Mouse (Mus musculus) hindbrain, embryonic 13.5 days (tissue): Measurements from ENCODE around the gene Pcdh15. TPM values are rescaled to one million over a fixed set of nuclear protein-coding genes. Genes with fewer than 3 reads are reported as not detected.

ENCODE experiments used
- ATAC-seq: fragments of 200-750 bp; cut with Nextera tagmentation; 2 replicates; pipeline ENCODE4 v1.8.0; 2017; ENCODE audit warnings: moderate TSS enrichment; ENCODE audit not compliant: low FRiP score
- H3K27ac ChIP-seq: fragments of 300-500 bp; sonication (generic); 2 replicates; pipeline ENCODE4 v1.5.1; 2015; ENCODE audit warnings: inconsistent platforms, mild to moderate bottlenecking, moderate library complexity
- H3K27me3 ChIP-seq: fragments of 300-500 bp; sonication (generic); 2 replicates; pipeline ENCODE4 v1.6.1; 2015; ENCODE audit warnings: mild to moderate bottlenecking, inconsistent platforms
- H3K36me3 ChIP-seq: fragments of 300-500 bp; sonication (generic); 2 replicates; pipeline ENCODE4 v1.6.1; 2015; ENCODE audit warnings: mild to moderate bottlenecking, inconsistent platforms
- H3K4me1 ChIP-seq: fragments of 300-500 bp; sonication (generic); replicated peaks from 2 replicates; pipeline ENCODE4 v1.6.1; 2015; ENCODE audit warnings: inconsistent platforms
- H3K4me2 ChIP-seq: fragments of 300-500 bp; sonication (generic); 2 replicates; pipeline ENCODE4 v1.6.1; 2015; ENCODE audit warnings: inconsistent platforms, mild to moderate bottlenecking, moderate library complexity
- H3K4me3 ChIP-seq: fragments of 300-500 bp; sonication (generic); 2 replicates; pipeline ENCODE4 v1.5.1; 2015; ENCODE audit warnings: mild to moderate bottlenecking, inconsistent platforms
- H3K9ac ChIP-seq: fragments of 300-500 bp; sonication (generic); 2 replicates; pipeline ENCODE4 v1.6.1; 2015; ENCODE audit warnings: mild to moderate bottlenecking, inconsistent platforms
- H3K9me3 ChIP-seq: fragments of 300-500 bp; sonication (generic); 2 replicates; pipeline ENCODE4 v1.6.1; 2016; ENCODE audit warnings: inconsistent platforms
- WGBS: fragments of 180-500 bp; shearing (Covaris S2); methylation state at CpG from one replicate; pipeline ENCODE4 v1.1.7; 2015; 5-methylcytosine and 5-hydroxymethylcytosine counted together
- polyA plus RNA-seq: library from polyadenylated mRNA; unstranded; fragments of >200 nt; fragmentation: Nextera tagmentation; extraction: Ambion mirVana; gene quantifications from 2 replicates; pipeline ENCODE4 v1.2.1, GENCODE M21; 2015

Gene Pcdh15
- polyA plus RNA-seq, 1 experiment from 2014 or later: 8.9 TPM

DNA sequence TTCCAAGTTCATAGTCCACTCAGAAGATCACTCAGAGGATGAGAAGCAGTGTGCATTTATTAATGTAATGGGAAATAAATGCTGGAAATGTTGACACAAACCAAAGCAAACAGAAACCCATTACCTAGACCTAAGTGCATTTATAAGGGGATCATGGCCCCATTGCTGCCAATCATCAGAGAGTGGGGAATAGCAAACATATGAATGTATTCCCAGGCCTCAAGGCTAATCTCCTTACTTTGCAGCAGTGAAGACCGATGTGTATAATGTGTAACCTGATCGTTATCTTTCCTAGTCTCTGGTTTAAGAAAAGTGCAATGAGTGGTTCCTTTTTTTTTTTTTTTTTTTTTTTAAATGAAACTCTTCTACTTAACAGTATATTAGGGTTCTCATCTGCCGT is 745.9 kb downstream of the Pcdh15 start:
- no peaks in the 10 kb centered on the region for H3K9me3 ChIP-seq
- no peak for ATAC-seq
- H3K9ac ChIP-seq: no peak overlapping the region
- H3K36me3 ChIP-seq: no peaks in the 10 kb centered on the region
- H3K27me3 ChIP-seq: no peaks in the 10 kb centered on the region
- no peak overlapping the region for H3K4me3 ChIP-seq
- no peaks in the 10 kb centered on the region for H3K4me1 ChIP-seq
- no peak overlapping the region for H3K4me2 ChIP-seq
- 75% methylated on average over 3 of the region's 3 CpGs for WGBS
- no peak overlapping the region for H3K27ac ChIP-seq

DNA sequence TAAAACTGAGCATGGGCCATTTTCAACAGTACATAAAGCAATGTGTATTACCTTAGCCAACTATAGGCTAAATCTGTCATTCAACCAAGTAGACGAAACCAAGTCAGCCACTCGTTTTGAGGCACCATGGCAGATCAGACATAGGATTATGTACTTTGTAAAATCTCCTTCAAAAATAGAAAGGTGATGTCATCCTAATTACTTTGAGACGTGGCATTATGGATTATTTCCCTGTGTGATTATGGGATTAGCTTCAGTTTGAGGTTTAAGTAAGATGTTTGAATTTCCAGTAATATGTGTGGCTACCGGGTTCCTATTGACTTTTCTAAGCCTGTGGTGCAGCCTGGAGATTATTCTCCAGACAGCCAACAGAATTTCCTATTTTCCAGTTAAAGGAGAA is 763.0 kb downstream of the Pcdh15 start:
- H3K27ac ChIP-seq: no peak overlapping the region
- H3K4me3 ChIP-seq: no peak overlapping the region
- no peak for ATAC-seq
- no peaks in the 10 kb centered on the region for H3K27me3 ChIP-seq
- no peak overlapping the region for H3K4me2 ChIP-seq
- H3K9ac ChIP-seq: no peak overlapping the region
- WGBS: 82% methylated on average over 4 of the region's 4 CpGs
- H3K4me1 ChIP-seq: no peaks in the 10 kb centered on the region
- H3K9me3 ChIP-seq: no peaks in the 10 kb centered on the region
- no peaks in the 10 kb centered on the region for H3K36me3 ChIP-seq

DNA sequence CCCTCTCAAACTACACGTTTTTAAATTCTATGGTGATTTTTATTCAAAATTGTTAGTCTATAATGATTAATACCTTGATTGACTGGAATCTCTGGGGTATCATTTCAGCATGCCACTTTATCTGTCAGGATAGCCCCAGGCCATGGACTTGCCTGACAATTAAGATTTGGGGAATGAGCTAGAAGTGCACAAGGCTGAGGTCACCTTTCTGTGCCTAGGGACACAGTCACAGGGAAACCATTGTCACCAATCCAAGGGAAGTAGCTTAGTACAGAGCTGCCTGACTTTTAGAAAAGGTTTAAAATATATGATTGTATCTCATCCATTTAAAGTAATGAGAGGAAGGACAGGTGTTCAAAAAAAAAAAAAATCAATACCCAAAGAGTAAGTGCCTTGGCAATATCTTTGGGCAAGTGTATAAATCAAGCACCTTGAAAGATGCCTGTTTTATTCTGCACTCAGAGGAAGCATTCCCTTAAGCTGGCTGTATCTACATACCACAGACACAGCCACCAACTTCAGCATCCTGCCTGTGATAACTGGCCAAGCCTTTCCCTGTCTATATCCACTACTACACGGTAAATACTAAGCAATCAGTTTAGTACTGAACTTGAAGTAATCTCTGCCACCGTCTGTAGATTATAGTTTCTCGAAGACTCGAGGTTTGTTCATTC is 779.0 kb downstream of the Pcdh15 start:
- Histone ChIP-seq H3K4me1 (peaks cover 9% of the 10 kb centered on the region), H3K27ac (no peak overlapping the region), H3K4me2 (no peak overlapping the region), H3K9ac (no peak overlapping the region), H3K9me3 (no peaks in the 10 kb centered on the region), H3K4me3 (no peak overlapping the region), H3K27me3 (no peaks in the 10 kb centered on the region), H3K36me3 (no peaks in the 10 kb centered on the region)
- peak; percentile 59; the same call in 1 of the 2 replicates for ATAC-seq
- 57% methylated on average over 5 of the region's 5 CpGs for WGBS

DNA sequence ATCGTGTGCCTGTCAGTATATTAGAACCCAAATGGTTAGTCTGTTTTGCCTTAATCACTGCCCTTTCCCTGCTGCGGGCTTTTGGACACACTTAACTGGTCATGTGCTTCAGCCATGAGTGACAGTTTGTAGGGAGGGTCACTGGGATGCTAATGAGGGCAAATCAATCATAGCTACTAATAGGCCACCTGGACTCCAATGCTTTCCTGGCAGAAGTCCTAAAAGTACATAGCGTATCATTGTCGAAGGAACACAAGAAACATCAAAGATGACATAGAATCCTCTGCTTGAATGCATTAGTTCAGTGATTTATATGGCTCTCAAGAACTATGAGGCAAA is 779.6 kb downstream of the Pcdh15 start:
- H3K36me3 ChIP-seq: no peaks in the 10 kb centered on the region
- 58% methylated on average over 4 of the region's 4 CpGs for WGBS
- no peaks in the 10 kb centered on the region for H3K27me3 ChIP-seq
- H3K4me2 ChIP-seq: no peak overlapping the region
- no peak overlapping the region for H3K27ac ChIP-seq
- peaks cover 9% of the 10 kb centered on the region for H3K4me1 ChIP-seq
- H3K4me3 ChIP-seq: no peak overlapping the region
- no peak overlapping the region for H3K9ac ChIP-seq
- peak; percentile 72; the same call in 1 of the 2 replicates for ATAC-seq
- H3K9me3 ChIP-seq: no peaks in the 10 kb centered on the region

DNA sequence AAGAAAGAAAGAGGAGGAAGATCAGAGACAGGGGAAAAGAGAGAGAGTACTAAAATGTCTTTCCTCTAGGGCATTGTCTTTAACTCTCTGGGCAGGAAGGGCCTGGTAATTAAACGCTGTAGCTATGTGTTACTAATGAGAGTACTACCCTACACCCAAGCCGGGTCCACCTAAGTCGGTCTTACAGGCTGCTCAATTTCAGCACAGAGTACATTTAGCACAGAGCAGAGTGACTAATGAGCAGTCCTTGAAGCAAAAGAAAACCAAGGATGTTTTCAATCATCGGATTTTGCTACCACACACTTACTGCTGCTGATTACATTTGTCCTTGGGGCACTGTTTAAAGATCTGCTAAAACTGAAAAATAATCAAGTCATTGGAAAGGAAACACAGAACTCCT is 788.6 kb downstream of the Pcdh15 start:
- H3K9ac ChIP-seq: no peak overlapping the region
- no peaks in the 10 kb centered on the region for H3K4me1 ChIP-seq
- 68% methylated on average over 4 of the region's 4 CpGs for WGBS
- H3K9me3 ChIP-seq: no peaks in the 10 kb centered on the region
- H3K27me3 ChIP-seq: no peaks in the 10 kb centered on the region
- H3K36me3 ChIP-seq: no peaks in the 10 kb centered on the region
- H3K4me2 ChIP-seq: no peak overlapping the region
- no peak overlapping the region for H3K4me3 ChIP-seq
- no peak overlapping the region for H3K27ac ChIP-seq
- ATAC-seq: no peak

DNA sequence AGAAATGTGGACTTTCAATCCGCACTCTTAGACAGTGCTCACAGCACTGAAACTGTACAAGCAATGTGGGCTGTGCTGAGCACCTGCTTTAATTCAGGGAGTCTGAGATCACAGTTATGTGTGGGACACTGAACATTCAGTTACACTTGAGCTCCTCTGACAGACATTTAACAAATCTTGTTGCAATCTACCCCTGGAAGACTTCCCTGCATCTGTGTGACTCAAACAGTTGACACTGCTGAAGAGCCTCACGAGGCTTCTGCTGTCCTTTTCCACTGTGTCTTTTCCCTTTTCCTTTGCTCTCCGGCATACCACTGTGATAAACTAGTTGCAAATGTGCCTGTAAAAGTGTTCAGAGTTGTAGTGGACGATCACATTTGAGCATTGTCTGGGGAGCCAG is 793.1 kb downstream of the Pcdh15 start:
- no peak overlapping the region for H3K9ac ChIP-seq
- WGBS: 89% methylated on average over 4 of the region's 4 CpGs
- no peaks in the 10 kb centered on the region for H3K36me3 ChIP-seq
- H3K27me3 ChIP-seq: no peaks in the 10 kb centered on the region
- H3K4me3 ChIP-seq: no peak overlapping the region
- H3K27ac ChIP-seq: no peak overlapping the region
- no peaks in the 10 kb centered on the region for H3K4me1 ChIP-seq
- no peaks in the 10 kb centered on the region for H3K9me3 ChIP-seq
- no peak for ATAC-seq
- no peak overlapping the region for H3K4me2 ChIP-seq

DNA sequence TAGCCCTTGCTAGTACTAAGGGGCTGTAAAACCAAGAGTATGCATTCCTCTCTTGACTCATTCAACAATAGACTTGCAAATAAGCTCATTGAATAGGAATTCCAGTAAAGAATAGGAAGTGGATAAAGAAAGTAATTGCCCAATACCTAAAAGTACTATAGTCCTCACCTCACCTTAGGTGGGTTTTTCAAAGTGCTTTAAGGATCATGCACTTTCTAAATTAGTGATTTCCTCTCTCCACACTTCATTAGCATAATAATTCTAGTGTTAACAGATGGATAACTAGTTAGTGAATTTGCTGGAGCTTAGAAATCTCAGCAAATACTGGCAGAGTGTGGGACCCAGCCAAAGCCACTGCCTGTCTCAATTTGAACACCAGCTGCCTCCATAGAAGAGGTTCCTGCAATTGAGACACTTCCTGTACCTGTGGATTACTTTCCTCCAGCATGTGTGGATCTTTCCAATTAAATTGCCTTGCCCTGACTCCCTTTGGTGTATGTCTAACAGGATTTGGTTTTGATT is 797.0 kb downstream of the Pcdh15 start:
- Histone ChIP-seq H3K9me3 (no peaks in the 10 kb centered on the region), H3K27me3 (no peaks in the 10 kb centered on the region), H3K4me2 (no peak overlapping the region), H3K27ac (no peak overlapping the region), H3K9ac (no peak overlapping the region), H3K4me3 (no peak overlapping the region), H3K36me3 (no peaks in the 10 kb centered on the region), H3K4me1 (no peaks in the 10 kb centered on the region)
- ATAC-seq: no peak

DNA sequence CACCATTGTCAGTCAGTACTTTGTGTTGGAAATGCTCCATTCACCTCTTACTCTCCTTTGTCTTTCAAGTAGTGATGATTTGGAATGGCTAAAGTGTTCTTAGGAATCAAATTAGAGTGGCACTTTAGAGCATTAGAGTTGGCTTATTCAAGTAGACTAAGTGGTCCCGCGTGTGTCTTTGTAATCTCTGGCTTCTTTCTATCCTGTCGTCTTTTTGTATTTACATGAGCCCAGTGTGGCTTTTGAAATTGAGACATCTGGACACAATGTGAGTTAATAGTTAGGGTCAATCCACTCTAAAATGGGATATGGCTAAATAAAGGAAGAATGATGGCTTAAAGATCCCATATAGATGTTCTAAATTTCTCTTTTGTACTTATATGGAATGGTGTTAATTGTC is 800.0 kb downstream of the Pcdh15 start:
- Histone ChIP-seq H3K4me2 (no peak overlapping the region), H3K4me3 (no peak overlapping the region), H3K27ac (no peak overlapping the region), H3K9me3 (no peaks in the 10 kb centered on the region), H3K4me1 (no peaks in the 10 kb centered on the region), H3K36me3 (no peaks in the 10 kb centered on the region), H3K27me3 (no peaks in the 10 kb centered on the region), H3K9ac (no peak overlapping the region)
- WGBS: 49% methylated on average over 3 of the region's 3 CpGs
- ATAC-seq: no peak

DNA sequence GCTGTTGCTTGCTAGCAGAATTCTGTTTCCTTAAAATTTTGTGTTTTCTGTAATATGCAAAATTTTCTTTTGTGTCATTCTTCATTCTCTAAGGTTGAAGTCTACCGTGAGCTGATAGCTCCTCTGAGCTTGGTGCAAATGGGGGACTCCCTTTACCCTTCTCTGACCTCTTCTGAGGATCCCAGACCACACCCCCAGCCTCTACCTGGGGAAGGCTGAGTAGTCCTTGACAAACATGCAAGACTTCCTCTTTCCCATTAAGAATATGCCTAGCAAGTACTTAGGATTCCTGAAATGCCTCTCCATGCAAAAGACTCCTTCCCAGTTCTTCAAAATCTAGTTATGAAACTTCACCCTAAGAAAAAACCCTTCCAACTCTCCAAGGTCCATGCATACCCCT is 808.5 kb downstream of the Pcdh15 start:
- no peaks in the 10 kb centered on the region for H3K27me3 ChIP-seq
- no peak overlapping the region for H3K4me2 ChIP-seq
- H3K4me3 ChIP-seq: no peak overlapping the region
- H3K27ac ChIP-seq: no peak overlapping the region
- 80% methylated on average over 1 of the region's 1 CpGs for WGBS
- H3K9ac ChIP-seq: no peak overlapping the region
- H3K36me3 ChIP-seq: no peaks in the 10 kb centered on the region
- H3K9me3 ChIP-seq: no peaks in the 10 kb centered on the region
- no peaks in the 10 kb centered on the region for H3K4me1 ChIP-seq
- no peak for ATAC-seq

DNA sequence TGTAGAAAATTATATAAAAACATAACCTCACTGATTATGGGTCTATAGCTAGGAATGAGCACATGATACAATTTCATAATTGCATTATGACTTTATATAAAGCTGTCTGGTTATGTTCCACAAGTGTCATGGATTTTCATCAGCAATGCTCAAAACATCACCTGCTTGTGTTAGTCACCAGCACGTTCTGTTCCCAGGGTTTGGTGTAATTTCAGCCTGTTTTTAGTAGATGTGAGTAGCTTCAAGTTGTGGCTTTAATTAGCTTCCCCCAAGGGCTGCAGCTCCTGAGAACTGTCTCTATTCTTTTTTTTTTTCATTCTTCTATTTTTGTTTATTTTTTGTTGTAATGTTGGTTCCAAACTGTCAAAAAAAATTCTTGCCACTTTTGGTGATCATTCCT is 809.4 kb downstream of the Pcdh15 start:
- WGBS: 81% methylated on average over 1 of the region's 1 CpGs
- no peaks in the 10 kb centered on the region for H3K27me3 ChIP-seq
- ATAC-seq: no peak

DNA sequence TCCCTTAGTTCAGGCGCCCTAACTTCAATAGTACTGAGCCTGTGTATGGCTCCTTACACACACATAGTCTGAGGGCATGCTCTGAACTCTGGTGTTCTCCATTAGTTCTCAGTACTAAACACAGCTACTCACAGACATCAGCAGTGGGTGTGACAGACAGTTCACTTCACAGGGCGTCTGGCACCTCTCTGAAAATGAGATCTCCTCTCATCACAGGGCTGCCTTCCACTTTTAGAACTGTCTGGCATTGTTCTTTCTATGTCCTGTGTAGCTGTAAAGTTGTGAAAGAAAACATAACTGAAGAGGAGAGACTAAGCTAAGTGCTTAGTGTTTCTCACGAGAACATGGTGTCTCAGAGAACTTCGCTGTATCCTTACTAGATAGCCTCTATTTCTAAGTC is 816.0 kb downstream of the Pcdh15 start:
- no peak for ATAC-seq
- H3K36me3 ChIP-seq: no peaks in the 10 kb centered on the region

More for the DNA sequence above, 809.4 kb downstream of the Pcdh15 start:
- H3K4me1 ChIP-seq: no peaks in the 10 kb centered on the region
- no peaks in the 10 kb centered on the region for H3K36me3 ChIP-seq
- no peak overlapping the region for H3K4me3 ChIP-seq
- no peak overlapping the region for H3K4me2 ChIP-seq
- H3K9ac ChIP-seq: no peak overlapping the region
- H3K27ac ChIP-seq: no peak overlapping the region
- no peaks in the 10 kb centered on the region for H3K9me3 ChIP-seq

DNA sequence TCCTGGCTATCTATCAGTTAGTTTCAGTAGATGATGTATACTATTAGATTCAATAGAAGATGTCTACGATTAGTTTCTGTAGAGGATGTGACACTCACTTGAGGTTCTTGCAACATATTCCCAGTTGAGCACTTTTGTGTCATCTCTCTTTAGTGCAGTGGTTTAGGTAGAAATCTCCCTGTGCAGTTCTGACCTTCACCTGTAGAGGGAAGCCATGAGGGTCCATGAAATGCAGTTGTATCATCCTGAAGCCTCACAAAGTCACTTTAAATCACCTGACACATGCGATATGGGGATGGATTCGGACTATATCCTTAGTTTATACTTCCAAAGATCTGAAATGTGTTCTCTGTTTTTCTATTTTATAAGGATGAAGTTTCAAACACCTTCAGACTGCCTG is 822.4 kb downstream of the Pcdh15 start:
- WGBS: 69% methylated on average over 3 of the region's 3 CpGs
- Histone ChIP-seq H3K9ac (no peak overlapping the region), H3K36me3 (no peaks in the 10 kb centered on the region), H3K4me2 (no peak overlapping the region), H3K4me3 (no peak overlapping the region), H3K4me1 (no peaks in the 10 kb centered on the region), H3K27ac (no peak overlapping the region), H3K27me3 (no peaks in the 10 kb centered on the region), H3K9me3 (no peaks in the 10 kb centered on the region)
- no peak for ATAC-seq

More for the DNA sequence above, 816.0 kb downstream of the Pcdh15 start:
- H3K9me3 ChIP-seq: no peaks in the 10 kb centered on the region
- H3K27me3 ChIP-seq: no peaks in the 10 kb centered on the region
- H3K27ac ChIP-seq: no peak overlapping the region
- 84% methylated on average over 4 of the region's 4 CpGs for WGBS
- no peaks in the 10 kb centered on the region for H3K4me1 ChIP-seq
- H3K4me2 ChIP-seq: no peak overlapping the region
- H3K4me3 ChIP-seq: no peak overlapping the region
- H3K9ac ChIP-seq: no peak overlapping the region

DNA sequence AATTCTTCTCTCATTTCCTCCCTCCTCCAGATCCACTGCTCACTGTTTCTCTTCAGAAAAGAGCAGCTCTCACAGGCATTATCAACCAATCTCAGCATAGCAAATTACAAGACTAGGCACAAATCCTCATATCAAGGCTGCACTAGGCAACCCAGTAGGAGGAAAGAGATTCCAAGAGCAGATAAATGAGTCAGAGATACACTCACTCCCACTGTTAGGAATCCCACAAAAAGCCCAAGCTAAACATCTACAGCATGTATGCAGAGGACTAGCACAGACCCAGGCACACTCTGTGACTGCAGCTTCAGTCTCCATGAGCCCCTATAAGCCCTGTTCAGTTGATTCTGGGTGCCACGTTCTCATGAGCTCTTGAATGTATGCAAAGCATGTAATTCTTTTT is 829.5 kb downstream of the Pcdh15 start:
- Histone ChIP-seq H3K4me2 (no peak overlapping the region), H3K9me3 (no peaks in the 10 kb centered on the region), H3K4me1 (no peaks in the 10 kb centered on the region), H3K36me3 (no peaks in the 10 kb centered on the region), H3K4me3 (no peak overlapping the region), H3K27me3 (no peaks in the 10 kb centered on the region), H3K9ac (no peak overlapping the region), H3K27ac (no peak overlapping the region)
- ATAC-seq: no peak
- 62% methylated on average over 1 of the region's 1 CpGs for WGBS
